Mouse (Mus musculus) E14TG2a.4 (cell line): Measurements from ENCODE around the gene Clcn3.

Source experiments
- CTCF ChIP-seq: conservative IDR thresholded peaks from 2 replicates; pipeline ENCODE4 v1.5.1; 2014; ENCODE audit warnings: low read length
- NANOG ChIP-seq: IDR thresholded peaks from 2 replicates; pipeline ENCODE4 v1.6.1; 2014; ENCODE audit warnings: borderline replicate concordance, low read length, mixed read lengths
- POU5F1 ChIP-seq: IDR thresholded peaks from 2 replicates; pipeline ENCODE4 v1.6.1; 2014; ENCODE audit warnings: low read length, borderline replicate concordance

GRCm38 (mm10) chr8:60870231-60871193 is 112.6 kb downstream of the Clcn3 start:
- TF ChIP-seq CTCF (no peak), POU5F1 (no peak), NANOG (no peak)
